Mouse (Mus musculus) erythroblast, embryonic 14.5 days (primary cell): ENCODE data around the gene Mical3.

Source experiments
- GATA1 ChIP-seq: IDR thresholded peaks from 2 replicates; pipeline ENCODE4 v1.6.1; 2012; ENCODE audit warnings: low read length, inconsistent platforms, mixed read lengths
- TAL1 ChIP-seq: IDR thresholded peaks from 3 replicates; pipeline ENCODE4 v1.6.1; 2012; ENCODE audit warnings: low read length, inconsistent platforms, mixed read lengths

DNA sequence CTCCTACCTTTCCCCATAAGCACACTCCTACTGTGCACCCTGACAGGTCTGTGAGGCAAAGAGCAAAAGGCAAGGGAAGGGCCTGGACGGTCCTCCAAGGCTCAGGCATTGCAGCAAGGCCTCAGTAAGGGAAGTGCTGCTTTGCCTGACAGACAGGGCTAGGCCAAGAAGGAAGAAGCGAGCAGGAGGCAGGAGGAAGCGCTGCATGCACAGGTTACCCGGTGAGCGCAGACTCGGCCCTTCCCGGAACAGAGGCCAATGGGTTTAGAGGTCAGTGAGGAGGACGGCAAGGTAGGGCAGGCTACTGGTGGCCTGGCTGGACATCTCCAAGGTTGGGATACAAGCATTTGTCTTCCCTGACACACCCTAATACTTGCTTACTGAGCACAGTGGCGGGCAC lies 44.6 kb downstream of the Mical3 start:
- TF ChIP-seq GATA1 (no peak), TAL1 (no peak)
